Mouse (Mus musculus) ovary, adult 18-20 months (tissue): ENCODE data around the gene Olfr1049.
"Not testable (repeated sequence)": the region's sequence is repeated elsewhere in the genome, so short reads cannot be mapped to it uniquely, and the experiment has no call there.

Experiments
- DNase-seq: peaks from one replicate; pipeline ENCODE4 v3.0.0; 2022; ENCODE audit warnings: low spot score, mixed read lengths

Olfr1049 gene

DNA sequence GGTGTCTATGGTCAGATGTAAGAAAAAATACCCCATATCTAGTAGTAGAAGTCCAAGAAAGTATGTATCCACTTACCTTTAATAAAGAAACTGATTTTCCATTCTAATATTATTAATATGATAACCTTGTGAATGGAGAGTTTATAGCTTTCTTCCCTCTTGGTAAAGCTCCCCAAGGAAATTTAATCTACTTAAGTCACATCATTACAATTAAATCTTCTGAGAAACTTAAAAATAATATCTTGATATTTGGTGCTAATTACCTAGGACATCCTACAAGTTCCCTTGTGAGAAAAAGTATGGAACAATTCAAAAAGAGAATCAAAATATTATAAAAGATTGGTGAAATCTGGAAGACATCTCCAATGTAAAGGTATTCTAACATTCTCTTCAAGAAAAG, at the start of gene Olfr1049:
Olfr1049 (minus strand) TSS at position 101 of the 400 bp plus-strand sequence.
- DNase-seq: not testable (repeated sequence)

DNA sequence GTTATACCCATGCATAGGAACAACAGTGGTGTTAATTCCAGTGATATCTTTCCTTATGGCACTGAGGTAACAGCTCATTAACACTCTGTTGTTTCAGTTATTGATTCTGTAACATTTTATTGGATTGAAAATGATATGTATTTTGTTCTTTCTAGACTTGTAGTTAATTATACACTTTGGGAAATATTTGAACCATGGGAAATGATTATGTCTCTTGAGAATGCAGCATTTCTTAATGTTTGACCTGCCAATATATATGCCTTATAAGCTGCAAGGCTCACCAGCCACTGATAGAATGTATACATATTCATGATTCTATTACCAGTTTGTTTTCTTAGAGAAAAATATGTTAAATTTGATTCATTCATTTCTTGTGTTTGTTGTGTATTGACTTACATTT, 34.0 kb upstream of the Olfr1049 start, which contains the start of gene Olfr1052:
Olfr1052 (plus strand) TSS at position 301 of the 400 bp plus-strand sequence.
- DNase-seq: no peak

DNA sequence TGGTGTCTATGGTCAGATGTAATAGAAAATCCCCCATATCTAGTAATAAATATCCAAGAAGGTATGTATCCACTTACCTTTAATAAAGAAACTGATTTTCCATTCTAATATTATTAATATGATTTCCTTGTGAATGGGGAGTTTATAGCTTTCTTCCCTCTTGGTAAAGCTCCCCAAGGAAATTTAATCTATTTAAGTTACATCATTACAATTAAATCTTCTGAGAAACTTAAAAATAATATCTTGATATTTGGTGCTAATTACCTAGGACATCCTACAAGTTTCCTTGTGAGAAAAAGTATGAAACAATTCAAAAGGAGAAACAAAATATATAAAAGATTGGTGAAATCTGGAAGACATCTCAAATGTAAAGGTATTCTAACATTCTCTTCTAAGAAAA, 20.9 kb upstream of the Olfr1049 start, which contains the start of gene Olfr1051:
Olfr1051 (minus strand) TSS at position 101 of the 400 bp plus-strand sequence.
- not testable (repeated sequence) for DNase-seq

DNA sequence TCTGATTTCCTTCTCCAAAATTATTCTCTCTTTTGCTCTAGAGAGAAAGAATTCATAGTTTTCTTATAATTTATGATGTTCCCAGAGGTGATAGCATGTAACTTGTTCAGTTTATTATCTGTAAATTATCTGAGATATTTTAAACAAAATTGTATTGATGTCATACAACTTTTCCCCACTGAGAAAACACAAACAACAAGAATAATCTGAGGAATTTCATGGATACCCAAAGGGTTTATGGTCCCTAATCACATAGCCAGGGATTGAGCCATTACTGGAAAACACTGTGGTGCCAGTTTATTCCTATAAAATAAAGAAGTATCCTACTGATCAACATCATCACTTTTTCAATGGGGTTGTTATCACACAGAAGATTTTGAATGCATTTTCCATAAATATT, 17.9 kb downstream of the Olfr1049 start, which contains the start of gene Olfr1048:
Olfr1048 (minus strand) TSS at position 101 of the 400 bp plus-strand sequence.
- DNase-seq: no peak

DNA sequence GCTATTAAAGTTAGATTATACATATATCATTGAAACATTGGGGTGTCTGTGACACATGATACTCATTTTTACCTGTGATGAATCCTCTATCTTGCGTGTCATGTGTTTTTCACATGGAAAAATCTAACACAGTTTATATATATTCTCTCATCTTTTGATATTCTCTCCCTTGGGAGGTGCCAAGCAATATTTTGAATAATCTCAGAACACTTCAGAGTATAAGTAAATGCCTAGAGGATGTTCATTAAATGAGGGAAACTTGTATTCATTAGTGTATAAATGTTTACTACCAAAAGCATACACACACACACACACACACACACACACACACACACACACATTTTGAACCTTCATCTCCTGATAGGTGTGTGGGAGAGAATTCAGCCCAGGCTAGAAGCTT, 26.8 kb downstream of the Olfr1049 start, which contains the start of gene Olfr1047:
Olfr1047 (minus strand) TSS at position 101 of the 400 bp plus-strand sequence.
- no peak for DNase-seq

DNA sequence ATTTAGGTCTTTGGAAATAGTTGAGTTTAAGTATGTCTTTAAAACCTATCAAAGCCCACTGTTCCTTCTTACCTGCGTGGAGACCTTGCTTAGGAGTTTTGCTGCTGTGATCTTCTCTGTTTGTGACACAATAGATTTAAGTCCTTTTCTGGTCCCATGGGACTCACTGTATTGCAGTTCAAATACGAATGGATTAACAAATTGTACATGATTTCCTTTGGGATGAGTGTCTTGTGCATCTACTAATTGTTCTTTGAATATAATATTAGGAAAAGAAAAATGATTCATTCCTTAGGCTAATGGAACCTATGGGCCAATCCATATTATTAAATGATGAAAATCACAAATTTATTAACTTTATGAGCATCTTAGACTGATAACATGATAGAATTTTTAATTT, 38.9 kb downstream of the Olfr1049 start, which contains the start of gene Olfr1046:
Olfr1046 (minus strand) TSS at position 101 of the 400 bp plus-strand sequence.
- DNase-seq: no peak
